Mouse (Mus musculus) embryonic facial prominence, embryonic 10.5 days (tissue): ENCODE results near the gene Asic2. TPM values are rescaled to one million over a fixed set of nuclear protein-coding genes. Genes with fewer than 3 reads are reported as not detected.

ENCODE experiments used
- DNase-seq: peaks from one replicate; pipeline ENCODE4 v3.0.0-alpha.2; 2017; ENCODE audit warnings: low spot score
- H3K27ac ChIP-seq: fragments of 300-500 bp; sonication (generic); replicated peaks from 2 replicates; pipeline ENCODE4 v1.5.1; 2016; ENCODE audit warnings: mild to moderate bottlenecking
- H3K27me3 ChIP-seq: fragments of 300-500 bp; sonication (generic); replicated peaks from 2 replicates; pipeline ENCODE4 v1.6.1; 2016; ENCODE audit warnings: low read depth, mild to moderate bottlenecking; ENCODE audit not compliant: poor library complexity, severe bottlenecking
- H3K36me3 ChIP-seq: fragments of 300-500 bp; sonication (generic); replicated peaks from 2 replicates; pipeline ENCODE4 v1.6.1; 2016; ENCODE audit warnings: mild to moderate bottlenecking, moderate library complexity
- H3K4me1 ChIP-seq: fragments of 300-500 bp; sonication (generic); 2 replicates; pipeline ENCODE4 v1.6.1; 2016
- H3K4me3 ChIP-seq: fragments of 300-500 bp; sonication (generic); 2 replicates; pipeline ENCODE4 v1.5.1; 2016; ENCODE audit warnings: mild to moderate bottlenecking, moderate library complexity
- H3K9me3 ChIP-seq: fragments of 300-500 bp; sonication (generic); 2 replicates; pipeline ENCODE4 v1.6.1; 2016; ENCODE audit warnings: mild to moderate bottlenecking
- WGBS: fragments of 180-500 bp; shearing (Covaris S2); methylation state at CpG from one replicate; pipeline ENCODE4 v1.1.7; 2016; 5-methylcytosine and 5-hydroxymethylcytosine counted together
- polyA plus RNA-seq: library from polyadenylated mRNA; unstranded; fragments of >200 nt; fragmentation: Nextera tagmentation; extraction: Ambion mirVana; gene quantifications from 2 replicates; pipeline ENCODE4 v1.2.1, GENCODE M21; 2016

Gene Asic2
- polyA plus RNA-seq, 1 experiment from 2014 or later, result 0.66 TPM

GRCm38 (mm10) chr11:81803544-81803943, 164.7 kb downstream of the Asic2 start:
- H3K27me3 ChIP-seq, result no peaks in the 10 kb centered on the region
- no peak overlapping the region for H3K27ac ChIP-seq
- H3K4me1 ChIP-seq, result no peaks in the 10 kb centered on the region
- 26% methylated on average over 2 of the region's 2 CpGs for WGBS
- H3K4me3 ChIP-seq, result no peak overlapping the region
- DNase-seq, result no peak
- H3K9me3 ChIP-seq, result no peaks in the 10 kb centered on the region
- no peaks in the 10 kb centered on the region for H3K36me3 ChIP-seq

GRCm38 (mm10) chr11:81802614-81803013, 165.6 kb downstream of the Asic2 start:
- WGBS, result 51% methylated on average over 1 of the region's 1 CpGs

GRCm38 (mm10) chr11:81800899-81801298, 167.4 kb downstream of the Asic2 start:
- no peak for DNase-seq
- no peak overlapping the region for H3K27ac ChIP-seq
- H3K4me3 ChIP-seq, result no peak overlapping the region
- H3K9me3 ChIP-seq, result no peaks in the 10 kb centered on the region
- H3K36me3 ChIP-seq, result no peaks in the 10 kb centered on the region
- H3K4me1 ChIP-seq, result no peaks in the 10 kb centered on the region
- H3K27me3 ChIP-seq, result no peaks in the 10 kb centered on the region
- 87% methylated on average over 4 of the region's 4 CpGs for WGBS

More at GRCm38 (mm10) chr11:81802614-81803013, 165.6 kb downstream of the Asic2 start:
- Histone ChIP-seq H3K4me1 (no peaks in the 10 kb centered on the region), H3K27me3 (no peaks in the 10 kb centered on the region), H3K36me3 (no peaks in the 10 kb centered on the region), H3K4me3 (no peak overlapping the region), H3K27ac (no peak overlapping the region), H3K9me3 (no peaks in the 10 kb centered on the region)
- DNase-seq, result no peak

- no peaks in the 10 kb centered on the region for H3K9me3 ChIP-seq
- H3K36me3 ChIP-seq, result no peaks in the 10 kb centered on the region
- 72% methylated on average over 2 of the region's 2 CpGs for WGBS
- no peak overlapping the region for H3K4me3 ChIP-seq
- no peak overlapping the region for H3K27ac ChIP-seq
- H3K4me1 ChIP-seq, result no peaks in the 10 kb centered on the region
- DNase-seq, result no peak
- H3K27me3 ChIP-seq, result no peaks in the 10 kb centered on the region
These were observed 174.7 kb downstream of the Asic2 start for GRCm38 (mm10) chr11:81793588-81793987.

GRCm38 (mm10) chr11:81791579-81791978, 176.7 kb downstream of the Asic2 start:
- Histone ChIP-seq H3K27ac (no peak overlapping the region), H3K4me3 (no peak overlapping the region), H3K4me1 (no peaks in the 10 kb centered on the region), H3K27me3 (no peaks in the 10 kb centered on the region), H3K9me3 (no peaks in the 10 kb centered on the region), H3K36me3 (no peaks in the 10 kb centered on the region)
- no peak for DNase-seq
- 81% methylated on average over 1 of the region's 1 CpGs for WGBS

- 91% methylated on average over 2 of the region's 2 CpGs for WGBS
These were observed 187.7 kb downstream of the Asic2 start for GRCm38 (mm10) chr11:81780596-81780995.

GRCm38 (mm10) chr11:81779881-81780280, 188.4 kb downstream of the Asic2 start:
- H3K27ac ChIP-seq, result no peak overlapping the region
- DNase-seq, result no peak
- no peak overlapping the region for H3K4me3 ChIP-seq
- no peaks in the 10 kb centered on the region for H3K9me3 ChIP-seq
- H3K36me3 ChIP-seq, result no peaks in the 10 kb centered on the region
- WGBS, result 90% methylated on average over 7 of the region's 7 CpGs
- H3K4me1 ChIP-seq, result peaks cover 18% of the 10 kb centered on the region
- H3K27me3 ChIP-seq, result no peaks in the 10 kb centered on the region

More at GRCm38 (mm10) chr11:81780596-81780995, 187.7 kb downstream of the Asic2 start:
- Histone ChIP-seq H3K36me3 (no peaks in the 10 kb centered on the region), H3K9me3 (no peaks in the 10 kb centered on the region), H3K4me3 (no peak overlapping the region), H3K27ac (no peak overlapping the region), H3K4me1 (peaks cover 18% of the 10 kb centered on the region), H3K27me3 (no peaks in the 10 kb centered on the region)
- DNase-seq, result no peak

- Histone ChIP-seq H3K36me3 (no peaks in the 10 kb centered on the region), H3K9me3 (no peaks in the 10 kb centered on the region), H3K27me3 (peaks cover 15% of the 10 kb centered on the region), H3K4me3 (no peak overlapping the region), H3K4me1 (peaks cover 4% of the 10 kb centered on the region; the same call in 1 of the 2 replicates), H3K27ac (no peak overlapping the region)
- no peak for DNase-seq
- WGBS, result 16% methylated on average over 7 of the region's 7 CpGs
These were observed 196.9 kb downstream of the Asic2 start for GRCm38 (mm10) chr11:81771195-81771895.

GRCm38 (mm10) chr11:81769691-81770260, 198.5 kb downstream of the Asic2 start:
- H3K4me1 ChIP-seq, result peaks cover 9% of the 10 kb centered on the region
- no peak overlapping the region for H3K4me3 ChIP-seq
- H3K27ac ChIP-seq, result no peak overlapping the region
- WGBS, result 76% methylated on average over 5 of the region's 5 CpGs
- DNase-seq, result no peak
- no peaks in the 10 kb centered on the region for H3K36me3 ChIP-seq
- peaks cover 15% of the 10 kb centered on the region for H3K27me3 ChIP-seq
- no peaks in the 10 kb centered on the region for H3K9me3 ChIP-seq

GRCm38 (mm10) chr11:81768305-81768704, 200.0 kb downstream of the Asic2 start:
- no peak for DNase-seq
- WGBS, result 91% methylated on average over 2 of the region's 2 CpGs
- H3K36me3 ChIP-seq, result no peaks in the 10 kb centered on the region
- H3K27me3 ChIP-seq, result peaks cover 15% of the 10 kb centered on the region
- H3K9me3 ChIP-seq, result no peaks in the 10 kb centered on the region
- H3K4me1 ChIP-seq, result peaks cover 13% of the 10 kb centered on the region
- H3K4me3 ChIP-seq, result no peak overlapping the region
- no peak overlapping the region for H3K27ac ChIP-seq

- H3K36me3 ChIP-seq, result no peaks in the 10 kb centered on the region
- H3K9me3 ChIP-seq, result no peaks in the 10 kb centered on the region
- peaks cover 13% of the 10 kb centered on the region for H3K4me1 ChIP-seq
- no peak for DNase-seq
- peaks cover 15% of the 10 kb centered on the region for H3K27me3 ChIP-seq
- WGBS, result 34% methylated on average over 1 of the region's 1 CpGs
- no peak overlapping the region for H3K4me3 ChIP-seq
- H3K27ac ChIP-seq, result no peak overlapping the region
These were observed 200.5 kb downstream of the Asic2 start for GRCm38 (mm10) chr11:81767781-81768180.

- DNase-seq, result no peak
- H3K27me3 ChIP-seq, result no peaks in the 10 kb centered on the region
- H3K4me1 ChIP-seq, result peaks cover 8% of the 10 kb centered on the region; the same call in 1 of the 2 replicates
- no peaks in the 10 kb centered on the region for H3K9me3 ChIP-seq
- H3K36me3 ChIP-seq, result no peaks in the 10 kb centered on the region
- no peak overlapping the region for H3K4me3 ChIP-seq
- 62% methylated on average over 5 of the region's 5 CpGs for WGBS
- H3K27ac ChIP-seq, result no peak overlapping the region
These were observed 203.0 kb downstream of the Asic2 start for GRCm38 (mm10) chr11:81765288-81765687.

- H3K4me3 ChIP-seq, result no peak overlapping the region
- H3K27me3 ChIP-seq, result no peaks in the 10 kb centered on the region
- no peaks in the 10 kb centered on the region for H3K9me3 ChIP-seq
- peaks cover 8% of the 10 kb centered on the region; the same call in 1 of the 2 replicates for H3K4me1 ChIP-seq
- DNase-seq, result no peak
- H3K27ac ChIP-seq, result no peak overlapping the region
- WGBS, result 25% methylated on average over 3 of the region's 3 CpGs
- no peaks in the 10 kb centered on the region for H3K36me3 ChIP-seq
These were observed 203.5 kb downstream of the Asic2 start for GRCm38 (mm10) chr11:81764778-81765177.
